Mouse (Mus musculus) gastrocnemius, adult 8-10 months (tissue): Measurements from ENCODE around the gene Gtf3c3. TPM values are rescaled to one million over a fixed set of nuclear protein-coding genes. Genes with fewer than 3 reads are reported as not detected.
A peak's percentile ranks its signal among the peaks of the same experiment; 100 is the strongest.

Experiments
- DNase-seq, 2 experiments: peaks; one replicate each; pipeline ENCODE4 v3.0.0; 2022; ENCODE audit warnings: low spot score in 2 of 2
- total RNA-seq, 4 experiments: library from RNA; stranded (reverse); gene quantifications; 2 replicates each; pipeline ENCODE4 v1.2.4; 2022

Gene Gtf3c3
- total RNA-seq, result 10 to 100 TPM in 1 of 4 experiments, 1 to 10 TPM in 3; 7.4 to 10.8 (median 8.8) TPM

- peak; percentile 46 to 63 for DNase-seq
Measured at GRCm38 (mm10) chr1:54438340-54439079, at the start of gene Gtf3c3. Gene Gtf3c3, minus strand, starts transcription at chr1:54438971.

- DNase-seq, result no peak
Measured at GRCm38 (mm10) chr1:54484744-54485420, 46.1 kb upstream of the Gtf3c3 start.

DNA sequence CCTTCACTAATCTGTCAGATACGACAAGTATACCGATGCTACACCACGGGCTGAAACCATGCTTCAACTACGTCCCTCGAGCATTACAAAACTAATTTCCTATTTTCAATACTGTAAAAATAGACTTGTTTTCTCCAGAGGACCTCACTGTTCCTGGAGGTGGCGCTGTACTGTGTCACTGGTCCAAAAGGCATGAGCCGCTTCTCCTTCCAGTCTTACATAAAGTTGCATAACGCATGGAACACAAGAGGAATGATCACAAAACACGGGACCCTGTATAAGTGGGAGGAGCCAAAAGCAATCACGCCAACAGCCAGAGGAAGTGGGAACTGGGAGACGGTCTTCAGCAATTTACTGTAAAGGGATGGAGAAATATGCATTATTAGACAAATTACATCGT is 41.7 kb upstream of the Gtf3c3 start:
- no peak for DNase-seq

GRCm38 (mm10) chr1:54468662-54469061 is 29.9 kb upstream of the Gtf3c3 start:
- no peak for DNase-seq

GRCm38 (mm10) chr1:54467366-54467765 is 28.6 kb upstream of the Gtf3c3 start:
- no peak for DNase-seq

DNA sequence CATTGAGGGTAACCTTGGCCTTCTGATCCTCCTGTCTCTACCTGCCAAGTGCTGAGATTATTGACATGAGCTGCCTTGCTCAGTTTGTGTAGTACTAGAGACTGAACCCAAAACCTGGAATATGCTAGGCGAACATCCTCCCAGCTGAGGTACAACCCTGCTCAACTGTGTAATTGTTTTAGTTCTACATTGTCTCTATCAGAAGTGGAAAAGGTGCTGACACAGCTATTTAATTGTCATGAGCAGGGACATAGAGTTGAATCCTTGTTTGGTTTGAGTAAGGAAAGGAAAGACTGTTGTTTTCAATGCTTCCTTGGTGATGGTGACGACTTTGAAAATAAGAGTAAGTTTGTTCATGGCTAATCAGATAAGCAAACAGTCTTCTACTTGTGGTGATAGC is 13.3 kb upstream of the Gtf3c3 start:
- no peak for DNase-seq

DNA sequence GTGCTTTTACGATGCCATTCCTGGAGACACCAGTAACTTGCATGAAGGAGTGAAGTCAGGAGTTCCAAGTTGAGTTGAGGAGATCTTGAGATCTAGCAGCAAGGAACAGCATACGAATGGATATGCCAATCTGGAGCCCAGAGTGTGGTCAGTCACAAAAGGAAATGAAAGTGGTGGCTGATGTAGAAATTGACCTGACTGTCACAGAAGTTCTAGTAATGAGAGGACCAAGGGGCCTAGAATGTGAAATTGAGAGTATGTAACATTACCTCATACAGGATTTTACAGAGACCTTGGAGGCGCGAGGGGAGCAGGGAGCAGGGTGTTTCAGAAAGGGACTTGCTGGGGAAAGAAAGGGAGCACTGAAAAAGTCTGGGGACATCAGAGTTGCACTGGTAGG is 10.1 kb upstream of the Gtf3c3 start:
- no peak for DNase-seq

GRCm38 (mm10) chr1:54443641-54444040 is 4.9 kb upstream of the Gtf3c3 start:
- no peak for DNase-seq

GRCm38 (mm10) chr1:54439080-54439476 is 307 bp upstream of the Gtf3c3 start:
- no peak for DNase-seq

DNA sequence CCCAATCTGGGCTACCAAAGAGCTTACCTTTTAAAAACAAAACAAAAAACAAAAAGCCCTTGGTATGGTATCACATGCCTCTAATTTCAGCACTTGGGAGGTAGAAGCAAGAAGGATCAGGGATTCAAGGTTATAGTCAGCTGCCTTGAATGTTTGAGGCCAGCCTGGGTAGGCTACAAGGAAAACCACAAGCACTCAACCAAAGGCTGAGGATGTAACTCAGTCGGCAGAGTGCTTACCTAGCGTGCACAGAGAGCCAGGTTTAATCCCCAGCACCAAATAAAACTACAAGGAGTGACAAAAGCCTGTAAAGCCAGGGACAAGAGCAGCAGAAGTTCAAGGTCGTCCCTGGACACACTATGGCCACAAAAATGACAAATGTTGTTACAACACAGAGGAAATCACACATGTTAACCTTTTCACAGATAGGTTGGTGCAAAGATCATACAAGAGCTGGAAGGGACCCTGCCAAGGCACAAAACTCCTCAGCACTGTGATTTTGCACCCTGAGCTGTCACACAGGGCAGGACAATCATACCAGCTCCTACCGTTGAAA is 16.5 kb downstream of the Gtf3c3 start:
- DNase-seq, result no peak

- DNase-seq, result no peak
Measured at GRCm38 (mm10) chr1:54421670-54422069, 17.1 kb downstream of the Gtf3c3 start.

DNA sequence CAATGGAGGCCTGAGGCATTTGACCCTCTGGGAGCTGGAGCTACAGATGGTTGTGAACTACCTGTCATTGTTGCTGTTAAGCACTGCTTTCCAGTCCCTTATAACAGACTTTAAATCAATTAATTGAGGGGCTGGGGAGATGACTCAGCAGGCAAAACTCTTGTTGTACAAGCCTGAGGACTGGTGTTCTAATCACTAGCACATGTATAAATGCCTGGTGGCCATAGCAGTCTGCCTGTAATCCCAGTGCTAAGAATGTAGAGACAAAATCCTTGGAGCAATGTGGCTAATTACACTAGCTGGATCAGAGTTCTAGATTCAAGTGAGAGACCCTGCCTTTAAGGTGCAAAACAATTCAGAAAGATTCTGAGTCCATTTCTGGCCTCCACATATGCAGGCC is 36.0 kb downstream of the Gtf3c3 start:
- DNase-seq, result no peak

DNA sequence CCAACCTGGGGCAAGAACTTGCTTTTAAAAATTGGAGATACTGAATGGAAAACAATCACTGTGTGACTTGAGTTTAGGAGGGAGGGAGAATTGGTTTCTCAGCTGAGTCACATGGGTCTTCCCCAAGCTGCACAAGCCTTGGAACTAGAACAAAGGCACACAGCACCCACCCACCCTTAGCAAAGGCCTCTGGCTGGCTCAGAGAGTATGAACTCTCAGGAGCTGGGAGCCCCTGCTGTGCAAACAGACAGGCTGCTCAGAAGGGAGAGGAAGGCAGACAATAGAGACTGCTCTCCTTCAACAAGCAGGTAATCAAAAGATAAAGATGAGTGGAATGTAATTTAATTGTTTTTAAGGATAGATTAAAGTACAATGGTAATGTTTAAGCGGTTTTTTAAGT is 54.5 kb downstream of the Gtf3c3 start:
- no peak for DNase-seq

DNA sequence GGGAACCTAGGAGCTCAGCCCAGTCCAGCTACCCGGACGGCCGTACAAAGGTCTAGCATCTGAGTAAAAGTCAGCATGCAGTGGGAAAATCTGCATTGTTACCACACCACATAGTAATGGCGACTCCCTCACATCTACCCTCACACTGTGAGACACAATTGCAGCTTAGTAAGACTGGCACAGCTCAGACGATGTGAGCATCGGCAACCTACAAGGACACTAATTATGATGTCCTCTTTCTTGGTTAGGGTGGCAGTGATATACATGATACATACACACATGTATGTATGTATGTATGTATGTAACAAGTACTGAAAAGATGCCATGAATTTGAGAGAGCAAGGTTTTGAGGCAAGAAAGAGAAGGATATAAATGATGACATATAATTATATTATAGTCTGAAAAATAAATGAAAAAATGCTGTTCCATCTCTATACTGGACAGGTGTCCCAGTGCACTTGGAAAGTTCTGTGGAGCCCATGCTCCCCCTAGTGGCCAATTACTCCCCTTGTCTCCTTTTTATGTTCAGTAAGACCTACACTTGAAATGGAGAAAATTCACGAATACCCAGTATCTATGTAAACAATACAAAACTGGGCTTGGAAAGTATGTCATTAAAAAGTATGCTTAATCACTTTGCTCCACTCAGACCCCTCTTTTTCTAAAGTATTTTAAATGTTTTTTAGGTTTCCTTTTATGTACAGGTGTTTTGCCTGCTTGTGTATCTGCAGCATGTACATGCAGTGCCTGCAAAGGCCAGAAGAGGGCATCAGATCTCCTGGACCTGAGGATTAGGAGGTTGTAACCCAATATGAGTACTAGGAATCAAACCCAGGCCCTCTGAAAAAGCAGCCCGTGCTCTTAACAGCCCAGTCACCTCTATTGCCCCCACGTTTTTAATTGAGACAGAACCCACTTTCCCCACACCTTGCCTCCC is 57.5 kb downstream of the Gtf3c3 start:
- peak in 1 of 2 experiments; percentile 13 for DNase-seq

DNA sequence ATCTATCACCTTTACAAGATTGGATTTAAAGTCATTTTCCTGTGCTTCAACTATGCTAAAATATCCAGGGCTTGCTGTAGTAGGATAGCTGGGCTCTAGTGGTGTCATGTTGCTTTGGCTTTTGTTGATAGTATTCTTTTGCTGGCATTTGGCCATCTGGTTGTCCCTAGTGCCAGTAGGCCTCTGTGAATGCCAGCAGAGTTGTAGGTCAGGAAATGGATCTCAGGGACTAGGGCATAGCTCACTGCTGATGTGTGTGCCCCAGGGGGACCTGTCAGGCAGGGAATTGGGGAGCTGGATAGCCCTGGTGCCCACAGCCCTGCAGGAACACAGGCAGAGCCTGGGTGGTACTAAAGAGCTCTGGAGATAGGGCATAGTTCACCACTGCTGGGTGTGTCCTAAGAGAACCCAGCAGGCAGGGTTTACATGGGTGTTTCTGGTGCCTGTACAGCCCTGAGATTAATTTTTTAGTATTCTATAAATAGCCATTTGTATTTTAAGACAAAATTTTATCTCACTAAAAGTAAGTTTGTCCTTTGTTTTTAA is 61.2 kb downstream of the Gtf3c3 start:
- no peak for DNase-seq

DNA sequence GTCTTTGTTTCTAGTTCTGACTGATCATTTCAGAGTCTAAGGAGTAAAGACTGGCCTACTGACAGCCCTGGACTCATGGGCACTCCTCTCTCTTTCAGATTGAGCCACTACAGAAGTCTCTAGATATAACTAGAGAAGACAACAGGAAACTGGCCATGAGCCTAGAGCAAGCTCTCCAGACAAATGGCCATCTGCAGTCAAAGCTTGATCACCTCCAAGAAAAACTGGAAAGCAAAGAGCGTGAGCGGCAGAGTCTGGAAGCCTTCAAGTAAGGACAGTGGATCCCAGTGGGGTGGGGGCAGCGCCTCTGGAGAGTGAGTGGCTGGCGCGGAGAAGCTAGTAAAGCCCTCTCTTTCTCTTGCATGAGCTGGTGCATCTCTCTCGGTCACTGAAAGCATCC is 82.2 kb downstream of the Gtf3c3 start:
- no peak for DNase-seq

GRCm38 (mm10) chr1:54355485-54355884 is 83.3 kb downstream of the Gtf3c3 start:
- no peak for DNase-seq

DNA sequence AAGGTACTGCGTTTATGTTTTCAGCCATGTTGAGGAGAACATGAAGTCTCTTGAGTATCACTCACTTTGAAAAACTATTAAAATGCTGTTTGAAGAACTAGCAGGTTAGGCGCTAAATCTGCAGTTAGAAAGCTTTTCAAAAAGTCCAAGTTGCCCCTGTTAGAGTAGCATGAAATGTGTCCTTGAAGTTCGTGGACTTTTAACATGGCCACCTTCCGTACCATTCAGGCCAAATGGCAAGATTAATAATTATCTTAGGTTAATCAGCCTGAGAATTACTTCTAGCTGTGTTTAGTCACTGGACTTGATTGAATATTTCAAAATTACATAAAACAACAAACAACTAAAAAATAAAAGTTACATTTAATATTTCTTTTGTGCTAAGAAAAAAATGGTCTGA is 84.0 kb downstream of the Gtf3c3 start:
- no peak for DNase-seq
